Mouse (Mus musculus): ENCODE data around the gene Osbpl8.

Gene Osbpl8

DNA sequence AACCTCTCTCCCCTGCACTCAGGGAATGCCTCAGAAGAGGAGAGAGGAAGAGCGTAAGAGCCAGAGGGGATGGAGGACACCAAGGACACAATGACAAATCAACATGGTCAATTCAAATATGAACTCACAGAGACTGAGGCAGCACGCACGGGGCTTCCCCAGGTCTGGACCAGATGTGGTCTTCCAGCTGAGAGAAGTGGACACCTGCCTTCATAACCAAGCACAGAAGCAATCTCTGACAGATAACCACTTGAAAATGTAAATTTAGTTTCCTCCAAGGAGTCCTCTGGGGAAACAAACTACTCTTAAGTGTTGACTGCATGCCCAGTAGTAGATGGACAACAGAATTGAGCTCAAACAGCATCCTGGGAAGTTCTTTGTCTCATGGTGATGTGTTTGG, 9.5 kb upstream of the Osbpl8 start:
- no peak for DNase-seq (ENCODE audit: low read depth)

DNA sequence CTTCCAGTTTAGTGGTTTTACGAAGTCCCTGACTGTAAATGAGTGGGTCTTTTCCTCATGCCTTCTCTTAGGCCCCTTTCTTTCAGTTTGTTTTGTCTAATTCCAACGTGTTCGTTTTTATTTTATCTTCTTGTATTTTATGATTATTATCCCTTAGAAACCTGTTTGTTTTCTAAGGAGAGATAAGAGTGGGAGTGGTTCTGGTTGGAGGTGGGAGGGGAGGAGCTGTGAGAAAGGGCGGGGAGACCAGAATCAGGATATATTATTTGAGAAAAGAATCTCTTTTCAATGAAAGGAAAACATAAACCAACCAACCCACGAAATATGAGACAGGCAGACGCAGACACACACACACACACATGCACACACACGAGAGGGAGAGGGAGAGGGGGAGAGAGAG, 9.0 kb upstream of the Osbpl8 start:
- DNase-seq (ENCODE audit: low read depth) = no peak

DNA sequence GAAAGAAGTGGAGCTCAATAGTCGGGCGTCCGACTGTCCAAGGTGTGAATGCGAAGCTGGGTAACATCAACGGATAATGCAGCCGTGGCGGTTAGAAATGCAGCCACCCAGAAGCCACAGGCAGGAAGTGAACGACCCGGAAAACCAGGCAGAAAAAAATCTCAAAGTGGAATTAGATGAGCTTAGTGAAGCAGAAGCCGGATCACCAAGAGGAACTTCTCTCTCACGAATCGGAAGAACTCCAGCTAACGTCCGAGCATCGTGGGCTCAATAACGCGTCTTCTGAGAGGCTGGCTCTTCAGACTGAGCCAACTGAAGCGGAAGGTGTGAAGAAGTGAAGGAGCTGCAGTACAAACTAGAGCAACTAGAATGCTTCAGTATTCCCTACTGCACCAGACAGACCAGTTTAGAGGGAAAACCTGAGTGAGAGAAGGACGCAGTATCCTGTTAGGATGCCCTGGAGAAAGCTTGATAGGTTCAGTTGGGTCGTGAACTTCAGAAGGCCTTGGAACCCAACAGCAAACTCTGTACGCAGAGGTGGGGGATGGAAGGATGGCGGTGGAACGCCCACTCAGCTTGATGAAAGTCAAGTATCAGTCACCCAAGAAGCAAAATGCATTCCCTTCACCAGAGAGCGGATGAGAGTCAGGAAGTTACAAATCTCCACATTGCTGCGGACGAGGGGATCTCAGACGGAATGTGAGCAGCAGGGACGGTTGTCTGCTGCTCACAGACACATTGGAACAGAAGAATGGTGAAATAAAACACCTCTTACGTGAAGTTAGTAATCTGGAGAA, 8.0 kb upstream of the Osbpl8 start:
- DNase-seq (ENCODE audit: low read depth) = no peak

DNA sequence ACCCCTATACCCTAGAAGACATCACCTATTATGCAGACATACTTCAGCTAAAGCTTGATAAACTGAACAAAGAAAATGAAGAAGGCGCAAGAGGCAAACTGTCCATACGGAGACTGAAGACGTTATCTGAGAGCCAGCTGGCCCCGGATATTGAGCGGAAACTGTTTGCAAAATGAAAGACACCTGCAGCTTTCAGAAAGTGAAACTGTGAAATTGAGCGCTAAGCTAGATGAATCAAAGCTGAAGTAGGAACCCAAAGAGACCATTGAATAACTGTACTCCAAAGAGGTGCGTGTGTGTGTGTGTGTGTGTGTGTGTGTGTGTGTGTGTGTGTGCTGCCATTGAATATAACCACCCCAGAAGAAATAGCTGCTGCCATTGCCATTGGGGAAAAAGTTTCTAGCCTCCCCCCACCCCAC, 7.3 kb upstream of the Osbpl8 start:
- no peak for DNase-seq (ENCODE audit: low read depth)

DNA sequence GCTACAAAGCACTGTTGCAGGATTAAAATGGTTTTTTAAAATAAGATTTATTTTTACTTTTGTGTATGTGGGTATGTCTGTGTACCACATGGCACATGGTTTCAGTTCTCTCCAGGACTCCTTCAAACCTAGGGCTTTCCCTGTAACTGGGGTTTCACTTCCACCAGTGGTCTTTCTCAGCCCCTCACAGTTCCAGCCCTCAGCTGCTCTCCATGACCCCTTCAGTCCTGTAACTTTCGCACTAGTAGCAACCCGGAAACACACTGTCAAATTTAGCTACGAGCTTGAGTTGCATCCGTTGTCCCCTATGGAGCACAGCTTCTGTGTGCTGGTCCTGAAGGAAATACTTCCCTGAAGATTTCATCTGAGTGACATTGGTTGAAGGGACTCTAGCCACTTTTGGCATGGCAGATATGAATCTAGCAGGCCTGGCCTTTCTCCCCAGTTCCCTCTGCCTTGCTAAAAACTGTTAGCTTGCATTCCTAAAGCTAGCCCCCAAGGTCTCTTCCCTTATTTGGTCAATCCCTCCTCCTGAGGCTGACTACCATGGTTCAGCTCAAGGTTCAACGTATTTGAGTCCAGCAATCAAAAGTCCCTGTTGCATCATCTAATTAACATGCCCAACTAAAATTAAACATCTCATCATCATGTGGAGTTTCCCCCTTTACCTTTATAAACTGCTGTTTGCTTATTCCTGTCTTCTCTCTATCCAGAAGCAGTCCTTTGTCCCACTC, 4.6 kb upstream of the Osbpl8 start:
- DNase-seq (ENCODE audit: low read depth) = peak; percentile 57

DNA sequence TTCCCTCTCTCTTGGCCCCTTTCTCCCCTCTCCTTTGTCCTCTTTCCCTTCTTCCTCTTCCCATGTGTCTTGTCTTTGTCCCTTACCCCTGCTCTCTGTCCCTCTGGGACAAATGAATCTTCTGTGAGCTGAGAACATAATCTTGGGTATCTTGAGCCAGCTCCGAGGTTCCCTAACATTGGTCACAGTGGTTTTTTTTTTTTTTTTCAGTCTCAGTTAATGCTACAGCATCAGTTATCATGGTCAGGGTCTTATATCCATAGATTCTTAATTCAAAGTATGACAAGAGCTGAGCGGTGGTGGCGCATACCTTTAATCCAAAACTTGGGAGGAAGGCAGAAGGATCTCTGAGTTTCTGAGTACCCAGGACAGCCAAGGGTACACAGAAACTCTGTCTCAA, 4.0 kb upstream of the Osbpl8 start:
- DNase-seq (ENCODE audit: low read depth) = no peak

DNA sequence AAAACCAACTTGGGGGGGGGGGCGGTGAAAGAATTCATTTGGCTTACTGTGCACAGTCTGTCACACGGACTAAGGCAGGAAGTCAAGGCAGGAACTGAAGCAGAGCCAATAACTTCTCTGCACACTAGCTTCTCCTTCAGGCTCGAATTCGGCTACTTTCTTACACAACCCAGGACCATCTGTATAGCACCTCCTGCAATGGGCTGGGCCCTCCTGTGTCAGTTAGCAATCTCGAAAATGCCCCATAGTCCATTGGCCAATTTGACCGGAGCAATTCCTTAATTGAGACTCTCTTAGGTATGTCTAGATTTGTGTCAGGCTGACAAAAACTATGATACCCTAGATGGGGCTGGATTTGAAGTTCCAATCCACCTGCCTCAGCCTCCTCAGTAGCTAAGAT, 3.2 kb upstream of the Osbpl8 start:
- no peak for DNase-seq (ENCODE audit: low read depth)

DNA sequence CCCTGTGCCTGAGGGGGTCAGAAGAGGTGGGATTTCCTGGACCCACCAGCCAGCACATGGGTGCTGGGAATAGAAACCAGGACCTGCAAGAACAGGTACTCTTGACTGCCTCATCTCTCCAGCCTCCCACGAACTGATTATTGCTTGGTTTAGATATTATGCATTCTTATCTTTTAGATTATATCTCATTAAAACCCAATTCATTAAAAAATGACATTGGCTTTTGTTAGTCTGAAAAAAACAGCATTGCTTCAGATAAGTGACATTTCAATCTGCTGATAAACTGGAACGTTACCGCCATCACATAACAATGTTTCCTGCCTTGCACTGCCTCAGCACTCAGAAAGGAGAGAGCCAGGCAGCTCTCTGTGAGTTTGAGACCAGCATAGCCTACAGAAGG, 1.5 kb upstream of the Osbpl8 start:
- peak; percentile 48 for DNase-seq (ENCODE audit: low read depth)

DNA sequence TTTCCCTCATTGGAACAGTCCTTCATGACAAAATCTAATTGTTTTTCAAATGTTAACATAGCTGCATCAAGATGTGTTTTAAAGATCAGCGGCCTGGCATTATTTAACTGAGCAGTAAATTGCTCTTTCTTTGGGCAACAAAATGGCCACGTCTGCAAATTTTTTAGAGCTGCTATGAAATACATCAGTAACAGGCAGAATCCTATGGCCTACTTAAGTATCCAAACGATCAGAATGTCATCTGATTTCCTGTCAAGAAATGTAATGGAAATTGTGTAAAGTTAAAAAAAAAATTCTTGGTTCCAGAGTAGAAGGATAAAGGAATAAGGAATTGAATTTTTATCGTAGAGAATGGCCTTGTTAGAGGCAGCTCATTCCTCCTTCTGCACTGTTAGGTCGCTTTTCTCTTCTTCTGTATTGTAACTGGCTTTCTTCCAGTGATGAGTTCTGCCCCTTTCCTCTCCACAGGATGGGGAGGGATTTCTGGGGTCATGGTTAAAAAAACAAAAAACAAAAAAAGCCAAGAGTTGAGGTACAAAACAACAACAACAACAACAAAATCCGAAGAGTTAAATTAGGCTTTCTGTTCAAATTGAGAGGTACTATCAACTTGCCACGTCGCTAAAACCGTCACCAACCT, 831 bp upstream of the Osbpl8 start:
- DNase-seq (ENCODE audit: low read depth) = peak; percentile 84

DNA sequence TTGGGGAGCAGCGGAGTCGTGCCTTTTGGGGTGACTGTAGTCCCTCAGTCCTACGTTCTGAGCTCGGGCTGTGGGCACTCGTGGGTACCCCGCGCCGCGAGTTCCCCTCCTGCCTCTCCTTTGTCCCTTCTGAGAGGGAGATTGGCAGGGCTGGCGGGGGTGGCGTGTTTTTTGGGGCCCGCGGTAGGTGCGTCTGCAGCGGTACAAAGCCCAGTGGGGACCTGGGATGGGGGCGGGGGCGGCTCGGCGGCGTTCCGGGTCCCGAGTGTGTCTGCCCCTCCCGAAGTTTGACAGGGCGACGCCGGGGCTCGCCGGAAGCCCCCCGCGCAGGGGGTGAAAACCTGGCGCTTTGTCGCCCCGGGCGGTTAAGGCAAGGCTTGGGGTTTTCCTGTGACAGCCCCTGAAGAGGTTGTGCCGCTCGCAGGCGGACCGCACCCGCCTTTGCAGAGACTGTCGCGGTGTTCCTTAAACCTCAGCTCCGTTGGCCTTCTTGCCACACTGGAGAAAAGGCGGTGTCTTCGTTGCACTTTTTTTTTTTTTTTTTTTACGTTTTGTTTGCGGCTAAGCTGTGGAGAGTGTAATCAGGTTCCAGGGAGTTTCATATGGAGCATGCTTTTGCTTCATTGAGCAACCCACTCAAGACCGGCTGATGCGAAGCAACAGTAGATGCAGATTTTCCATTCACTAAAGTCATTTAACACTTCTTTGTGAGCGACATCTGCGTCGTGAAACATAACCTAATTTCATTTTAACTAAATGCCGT, 848 bp downstream of the Osbpl8 start:
- peak; percentile 89 for DNase-seq (ENCODE audit: low read depth)

DNA sequence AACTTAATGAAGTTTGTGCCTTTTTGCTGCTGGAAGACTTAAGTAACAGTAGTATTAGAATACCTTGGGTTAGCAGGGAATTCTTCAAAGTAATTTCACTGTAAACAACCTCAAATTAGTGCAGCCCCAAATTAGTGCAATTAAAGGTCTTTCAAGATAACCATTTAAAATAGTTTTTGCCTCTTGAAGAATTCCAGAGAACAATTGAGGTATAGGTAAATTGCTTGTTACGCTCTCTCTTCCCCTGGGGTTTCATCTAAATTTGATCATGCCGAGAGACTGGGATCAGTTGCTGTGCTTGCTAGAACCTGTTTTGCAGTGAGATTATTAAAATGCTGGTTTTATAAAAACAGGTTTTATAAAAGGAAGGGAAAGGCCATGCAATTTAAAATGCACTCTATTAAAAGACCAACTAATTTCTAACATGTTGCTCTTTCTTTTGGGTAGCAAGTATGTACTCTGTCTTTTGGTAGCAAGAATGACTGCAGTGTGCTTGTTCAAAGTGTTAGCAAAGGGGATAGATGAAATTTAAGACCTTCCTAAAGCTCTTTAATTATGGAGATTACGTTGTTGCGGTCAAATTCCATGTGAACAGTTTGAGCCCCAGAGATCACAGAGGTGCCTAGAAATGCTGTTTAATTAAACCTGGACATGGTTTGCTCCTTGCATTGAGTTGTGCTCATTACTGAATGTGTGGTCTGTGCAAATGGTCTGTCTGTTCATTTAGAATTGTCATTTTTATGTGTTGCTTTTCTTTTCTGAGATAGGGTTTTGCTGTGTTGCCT, 1.7 kb downstream of the Osbpl8 start:
- DNase-seq (ENCODE audit: low read depth) = peak; percentile 48

DNA sequence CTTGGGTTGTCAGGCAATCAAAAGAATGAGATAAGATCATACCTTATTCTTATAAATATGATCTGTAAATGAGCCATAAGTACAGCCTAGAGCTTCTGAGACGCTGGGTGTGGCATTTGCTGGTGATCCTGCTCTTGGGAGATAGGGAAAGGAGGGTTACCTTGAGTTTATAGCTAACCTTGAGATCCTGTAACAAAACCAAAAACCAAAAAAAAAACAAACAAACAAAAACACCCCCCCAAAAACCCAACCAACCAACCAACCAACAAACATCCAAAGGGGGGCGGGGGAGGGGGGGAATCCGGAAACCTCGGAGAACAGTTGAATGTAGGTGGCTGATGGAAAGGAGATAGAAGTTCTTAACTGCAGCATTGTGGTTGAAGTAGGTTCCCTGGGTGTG, 2.9 kb downstream of the Osbpl8 start:
- DNase-seq (ENCODE audit: low read depth) = peak; percentile 67

DNA sequence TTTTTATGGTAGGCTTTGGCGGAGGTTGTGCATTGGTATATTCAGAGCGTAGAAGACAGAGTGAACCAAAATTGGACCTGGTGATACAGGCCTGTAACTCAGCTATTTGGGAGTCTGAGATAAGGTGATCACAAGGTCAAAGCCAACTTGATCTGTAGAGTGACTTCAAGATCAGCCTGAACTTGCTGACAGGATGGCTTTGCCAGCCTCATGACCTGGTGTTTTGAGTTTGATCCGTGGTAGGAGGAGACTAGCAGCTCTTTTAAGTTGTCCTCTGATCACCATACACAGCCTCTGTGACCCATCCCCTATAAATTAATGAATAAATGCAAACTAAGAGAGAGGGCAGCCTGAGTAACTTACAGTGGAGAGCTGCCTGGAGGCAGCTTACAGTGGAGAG, 3.8 kb downstream of the Osbpl8 start:
- no peak for DNase-seq (ENCODE audit: low read depth)

DNA sequence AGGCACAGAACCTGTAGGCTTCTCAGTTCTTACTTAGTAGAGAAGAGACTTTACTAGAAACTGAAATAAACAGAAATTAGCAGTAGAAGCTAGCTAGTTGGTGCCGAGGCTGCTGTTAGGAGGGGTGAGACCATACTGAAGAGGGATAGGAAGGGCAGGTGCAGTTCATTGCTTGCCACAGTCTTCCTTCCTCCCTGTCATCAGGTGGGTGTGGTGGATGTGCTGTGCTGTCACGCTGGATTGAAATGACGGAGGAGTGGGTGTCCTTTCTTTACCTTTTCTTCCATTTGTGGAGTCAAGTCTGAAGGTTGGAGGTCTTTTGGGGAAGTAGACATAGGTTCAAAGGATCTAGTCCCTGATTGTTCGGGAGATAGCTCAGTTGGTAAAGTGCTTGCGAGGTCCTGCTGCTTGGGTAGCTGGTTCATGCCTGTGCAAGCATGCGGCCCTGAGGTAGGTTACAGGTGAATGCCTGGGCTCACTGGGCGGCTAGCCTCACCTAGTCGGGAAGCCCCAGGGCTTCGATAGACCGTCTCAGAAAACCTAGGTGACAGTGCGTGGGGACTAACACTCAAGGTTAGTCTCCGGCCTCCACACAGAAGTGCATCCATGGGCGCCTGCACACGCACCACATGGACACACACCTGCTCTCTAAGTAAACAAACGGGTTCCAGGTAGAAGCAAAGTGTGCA, 6.8 kb downstream of the Osbpl8 start:
- DNase-seq (ENCODE audit: low read depth) = no peak

DNA sequence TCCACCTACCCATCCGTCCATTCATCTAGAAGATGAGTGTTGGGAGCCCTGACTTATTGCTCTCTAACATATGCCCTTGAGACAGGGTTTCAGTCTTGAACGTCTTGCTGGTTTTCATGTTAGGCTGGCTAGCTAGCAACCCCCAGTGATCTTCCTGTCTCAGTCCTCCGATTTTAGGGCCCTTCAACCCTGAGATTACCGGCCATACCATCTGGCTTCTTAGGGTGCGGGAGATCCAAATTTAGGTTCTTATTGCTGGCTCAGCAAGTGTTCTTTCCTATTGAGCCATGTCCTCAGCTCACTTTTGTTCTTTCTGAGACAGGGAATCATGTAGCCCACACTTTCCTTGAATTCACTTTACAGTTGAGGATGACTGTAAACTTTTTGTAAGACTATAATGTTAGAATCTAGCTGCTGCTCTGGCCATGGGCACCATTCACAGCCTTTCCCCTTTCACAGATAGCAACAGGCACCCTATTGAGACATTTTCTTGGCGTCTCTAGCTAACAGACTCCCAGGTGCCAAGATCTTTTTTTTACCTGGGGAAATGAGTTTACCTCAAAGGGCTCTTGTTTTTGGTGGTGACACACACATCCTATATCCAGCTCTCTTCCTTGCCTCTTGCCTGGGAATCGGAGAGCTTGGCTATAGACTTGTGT, 9.2 kb downstream of the Osbpl8 start:
- no peak for DNase-seq (ENCODE audit: low read depth)

DNA sequence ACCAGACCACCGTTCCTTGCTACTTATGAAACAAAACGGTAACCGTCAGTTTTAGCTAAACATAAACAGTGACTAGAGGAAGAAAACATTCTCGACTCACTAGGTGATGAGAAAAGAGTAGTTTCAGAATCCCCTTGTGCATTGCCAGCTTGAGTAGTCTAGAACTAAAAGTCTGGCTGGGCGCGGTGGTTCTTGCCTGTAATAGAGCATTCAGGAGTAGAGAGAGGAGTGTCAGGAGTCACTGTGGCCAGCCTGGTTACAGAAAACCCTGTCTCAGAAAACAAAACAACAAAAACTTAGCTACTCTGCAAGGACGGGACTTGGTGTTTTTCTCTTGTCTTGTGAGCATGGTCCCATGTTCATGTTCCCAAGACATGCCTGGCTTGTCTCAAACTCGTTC, 12.8 kb downstream of the Osbpl8 start:
- DNase-seq (ENCODE audit: low read depth) = no peak

DNA sequence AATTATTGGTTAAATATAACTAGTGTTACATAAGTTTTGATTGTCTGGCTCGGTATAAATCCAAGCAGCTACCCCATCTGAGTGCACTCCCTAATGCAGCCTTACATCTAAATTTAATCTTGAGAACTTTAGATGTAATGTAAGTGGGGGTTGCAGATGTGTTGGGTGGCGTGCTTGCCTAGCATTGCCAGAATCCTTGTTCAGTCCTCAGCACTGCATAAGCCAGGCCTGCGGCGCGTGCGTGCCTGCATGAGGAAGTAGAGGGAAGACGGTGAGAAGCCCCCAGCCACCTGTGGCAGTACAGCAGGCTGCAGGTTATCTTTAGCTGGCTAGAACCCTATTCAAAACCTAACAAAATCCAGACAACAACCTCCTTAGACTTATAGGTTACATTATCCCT, 13.5 kb downstream of the Osbpl8 start:
- no peak for DNase-seq (ENCODE audit: low read depth)

DNA sequence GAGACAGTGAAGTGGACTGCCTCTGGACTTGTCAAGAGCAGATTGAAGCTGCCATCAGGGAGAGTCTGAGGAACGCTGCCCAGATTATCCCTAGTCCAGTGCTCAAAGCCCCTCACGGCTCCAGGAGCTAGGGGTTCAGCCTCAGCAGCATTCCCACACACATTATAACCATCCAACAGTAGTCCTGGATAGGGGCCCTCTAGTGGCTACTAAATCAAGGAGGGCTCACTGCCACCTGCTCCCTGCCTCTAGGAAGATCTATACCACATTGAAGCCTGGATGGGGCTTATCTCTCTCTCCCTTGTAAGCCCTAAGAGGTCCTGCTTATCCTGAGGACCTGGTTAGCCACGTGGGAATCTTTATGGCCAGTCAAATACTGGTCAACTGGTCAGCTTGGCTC, 16.1 kb downstream of the Osbpl8 start:
- DNase-seq (ENCODE audit: low read depth) = no peak

DNA sequence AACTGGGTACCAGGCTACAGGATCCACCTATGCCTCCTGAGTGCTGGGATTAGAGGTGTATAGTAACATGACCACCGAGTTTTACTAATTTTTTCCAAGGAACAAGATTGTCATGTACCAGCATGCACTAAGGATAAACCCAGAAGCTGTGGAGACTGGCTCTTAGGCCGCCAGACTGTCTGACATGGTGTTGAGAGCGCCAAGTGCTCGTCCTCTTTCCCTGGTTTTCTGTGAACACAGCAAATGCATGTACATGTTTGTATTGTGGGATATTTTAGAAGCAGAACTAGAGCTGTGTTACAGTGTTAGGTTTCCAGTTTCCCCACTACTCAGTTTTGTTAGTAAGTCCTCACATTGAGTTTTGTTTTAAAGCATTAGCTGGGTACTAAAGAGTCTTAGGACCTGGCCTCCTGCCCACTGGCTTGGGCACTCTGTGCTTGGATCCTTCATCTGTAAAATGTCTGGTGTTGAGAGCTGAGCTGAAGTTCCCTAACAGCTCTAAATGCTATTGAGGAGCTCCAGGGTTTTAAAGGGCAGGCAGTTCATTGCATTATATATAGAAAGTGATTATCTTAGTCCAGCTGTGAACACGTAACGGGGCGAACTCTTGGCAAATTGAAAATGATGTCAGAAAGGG, 19.2 kb downstream of the Osbpl8 start:
- no peak for DNase-seq (ENCODE audit: low read depth)

Measured in 416B (cell line).